Mouse (Mus musculus) kidney, embryonic 14.5 days (tissue): ENCODE measurements around the gene Sox5. TPM values are rescaled to one million over a fixed set of nuclear protein-coding genes. Genes with fewer than 3 reads are reported as not detected.

Experiments used
- ATAC-seq: fragments of 200-750 bp; cut with Nextera tagmentation; 2 replicates; pipeline ENCODE4 v1.8.0; 2017; ENCODE audit warnings: moderate number of reproducible peaks, mild to moderate bottlenecking, moderate TSS enrichment, moderate library complexity; ENCODE audit not compliant: low FRiP score, low TSS enrichment
- H3K27ac ChIP-seq: fragments of 300-500 bp; sonication (generic); 2 replicates; pipeline ENCODE4 v1.5.1; 2014; ENCODE audit warnings: low read depth, mild to moderate bottlenecking, low read length, moderate library complexity, mixed read lengths
- H3K27me3 ChIP-seq: fragments of 300-500 bp; sonication (generic); 2 replicates; pipeline ENCODE4 v1.6.1; 2014; ENCODE audit warnings: mild to moderate bottlenecking, low read length; ENCODE audit not compliant: control insufficient read depth, insufficient read depth
- H3K36me3 ChIP-seq: fragments of 300-500 bp; sonication (generic); 2 replicates; pipeline ENCODE4 v1.6.1; 2014; ENCODE audit warnings: low read length, mixed read lengths; ENCODE audit not compliant: control insufficient read depth, insufficient read depth
- H3K4me1 ChIP-seq: fragments of 300-500 bp; sonication (generic); 2 replicates; pipeline ENCODE4 v1.6.1; 2014; ENCODE audit warnings: low read length, mixed read lengths; ENCODE audit not compliant: control insufficient read depth, insufficient read depth
- H3K4me2 ChIP-seq: fragments of 300-500 bp; sonication (generic); replicated peaks from 2 replicates; pipeline ENCODE4 v1.6.1; 2014; ENCODE audit warnings: low read depth, mild to moderate bottlenecking, low read length
- H3K4me3 ChIP-seq: fragments of 300-500 bp; sonication (generic); 2 replicates; pipeline ENCODE4 v1.5.1; 2014; ENCODE audit warnings: mild to moderate bottlenecking, low read length
- H3K9ac ChIP-seq: fragments of 300-500 bp; sonication (generic); 2 replicates; pipeline ENCODE4 v1.6.1; 2014; ENCODE audit warnings: low read depth, mild to moderate bottlenecking, low read length, moderate library complexity
- H3K9me3 ChIP-seq: fragments of 300-500 bp; sonication (generic); 2 replicates; pipeline ENCODE4 v1.6.1; 2016; ENCODE audit warnings: low read length; ENCODE audit not compliant: control insufficient read depth
- WGBS: fragments of 180-500 bp; shearing (Covaris S2); extraction: QIAGEN DNeasy Blood & Tissue Kit; methylation state at CpG from one replicate; pipeline ENCODE4 v1.1.7; 2014; 5-methylcytosine and 5-hydroxymethylcytosine counted together
- polyA plus RNA-seq: library from polyadenylated mRNA; unstranded; fragments of >200 nt; fragmentation: Nextera tagmentation; extraction: Ambion mirVana; gene quantifications from 2 replicates; pipeline ENCODE4 v1.2.1, GENCODE M21; 2014

The Sox5 gene
- polyA plus RNA-seq, 1 experiment from 2014 or later, result 13.0 TPM

GRCm38 (mm10) chr6:144057098-144057632, 724.6 kb downstream of the Sox5 start:
- Histone ChIP-seq H3K9me3 (no peaks in the 10 kb centered on the region), H3K4me3 (no peak overlapping the region), H3K4me2 (no peak overlapping the region), H3K9ac (no peak overlapping the region), H3K36me3 (no peaks in the 10 kb centered on the region), H3K27me3 (no peaks in the 10 kb centered on the region), H3K27ac (no peak overlapping the region), H3K4me1 (peaks cover 7% of the 10 kb centered on the region; the same call in 1 of the 2 replicates)
- 87% methylated on average over 14 of the region's 14 CpGs for WGBS
- no peak for ATAC-seq

- no peak overlapping the region for H3K4me2 ChIP-seq
- H3K27ac ChIP-seq, result no peak overlapping the region
- H3K9me3 ChIP-seq, result no peaks in the 10 kb centered on the region
- no peak overlapping the region for H3K9ac ChIP-seq
- H3K4me1 ChIP-seq, result peaks cover 7% of the 10 kb centered on the region; the same call in 1 of the 2 replicates
- ATAC-seq, result no peak
- H3K4me3 ChIP-seq, result no peak overlapping the region
- no peaks in the 10 kb centered on the region for H3K27me3 ChIP-seq
- H3K36me3 ChIP-seq, result no peaks in the 10 kb centered on the region
- WGBS, result 59% methylated on average over 10 of the region's 10 CpGs
Observed at GRCm38 (mm10) chr6:144056252-144057097, 725.3 kb downstream of the Sox5 start.

- no peaks in the 10 kb centered on the region for H3K36me3 ChIP-seq
- WGBS, result 35% methylated on average over 5 of the region's 5 CpGs
- no peak overlapping the region for H3K4me3 ChIP-seq
- H3K9ac ChIP-seq, result no peak overlapping the region
- H3K4me2 ChIP-seq, result no peak overlapping the region
- ATAC-seq, result no peak
- H3K4me1 ChIP-seq, result peaks cover 7% of the 10 kb centered on the region; the same call in 1 of the 2 replicates
- no peaks in the 10 kb centered on the region for H3K9me3 ChIP-seq
- no peak overlapping the region for H3K27ac ChIP-seq
- H3K27me3 ChIP-seq, result no peaks in the 10 kb centered on the region
Observed at GRCm38 (mm10) chr6:144052487-144052886, 729.3 kb downstream of the Sox5 start.

- Histone ChIP-seq H3K27ac (no peak overlapping the region), H3K27me3 (no peaks in the 10 kb centered on the region), H3K9ac (no peak overlapping the region), H3K4me1 (peaks cover 3% of the 10 kb centered on the region; the same call in 1 of the 2 replicates), H3K9me3 (no peaks in the 10 kb centered on the region), H3K4me2 (no peak overlapping the region), H3K36me3 (no peaks in the 10 kb centered on the region), H3K4me3 (no peak overlapping the region)
- 95% methylated on average over 5 of the region's 5 CpGs for WGBS
- no peak for ATAC-seq
Observed at GRCm38 (mm10) chr6:144051316-144051715, 730.5 kb downstream of the Sox5 start.

GRCm38 (mm10) chr6:144048201-144048924, 733.4 kb downstream of the Sox5 start:
- H3K9ac ChIP-seq, result no peak overlapping the region
- H3K27ac ChIP-seq, result no peak overlapping the region
- no peak for ATAC-seq
- H3K27me3 ChIP-seq, result no peaks in the 10 kb centered on the region
- H3K36me3 ChIP-seq, result no peaks in the 10 kb centered on the region
- H3K4me3 ChIP-seq, result no peak overlapping the region
- no peaks in the 10 kb centered on the region for H3K9me3 ChIP-seq
- WGBS, result 60% methylated on average over 3 of the region's 3 CpGs
- H3K4me1 ChIP-seq, result no peaks in the 10 kb centered on the region
- H3K4me2 ChIP-seq, result no peak overlapping the region

GRCm38 (mm10) chr6:144045503-144045902, 736.3 kb downstream of the Sox5 start:
- Histone ChIP-seq H3K9me3 (no peaks in the 10 kb centered on the region), H3K9ac (no peak overlapping the region), H3K36me3 (no peaks in the 10 kb centered on the region), H3K4me2 (no peak overlapping the region), H3K4me1 (no peaks in the 10 kb centered on the region), H3K27me3 (no peaks in the 10 kb centered on the region), H3K4me3 (no peak overlapping the region), H3K27ac (no peak overlapping the region)
- ATAC-seq, result no peak
- WGBS, result 77% methylated on average over 8 of the region's 9 CpGs

- no peaks in the 10 kb centered on the region for H3K36me3 ChIP-seq
- H3K27me3 ChIP-seq, result no peaks in the 10 kb centered on the region
- no peak overlapping the region for H3K9ac ChIP-seq
- H3K9me3 ChIP-seq, result no peaks in the 10 kb centered on the region
- no peaks in the 10 kb centered on the region for H3K4me1 ChIP-seq
- H3K27ac ChIP-seq, result no peak overlapping the region
- ATAC-seq, result no peak
- no peak overlapping the region for H3K4me3 ChIP-seq
- 82% methylated on average over 3 of the region's 3 CpGs for WGBS
- H3K4me2 ChIP-seq, result no peak overlapping the region
Observed at GRCm38 (mm10) chr6:144044381-144044780, 737.4 kb downstream of the Sox5 start.

GRCm38 (mm10) chr6:144042936-144043335, 738.8 kb downstream of the Sox5 start:
- ATAC-seq, result no peak
- Histone ChIP-seq H3K4me1 (no peaks in the 10 kb centered on the region), H3K9ac (no peak overlapping the region), H3K27ac (no peak overlapping the region), H3K36me3 (no peaks in the 10 kb centered on the region), H3K27me3 (no peaks in the 10 kb centered on the region), H3K4me2 (no peak overlapping the region), H3K9me3 (no peaks in the 10 kb centered on the region), H3K4me3 (no peak overlapping the region)
- WGBS, result 57% methylated on average over 5 of the region's 5 CpGs

- Histone ChIP-seq H3K36me3 (no peaks in the 10 kb centered on the region), H3K27ac (no peak overlapping the region), H3K9me3 (no peaks in the 10 kb centered on the region), H3K4me2 (no peak overlapping the region), H3K4me1 (no peaks in the 10 kb centered on the region), H3K9ac (no peak overlapping the region), H3K4me3 (no peak overlapping the region), H3K27me3 (no peaks in the 10 kb centered on the region)
- 76% methylated on average over 9 of the region's 9 CpGs for WGBS
- ATAC-seq, result no peak
Observed at GRCm38 (mm10) chr6:144041941-144042340, 739.8 kb downstream of the Sox5 start.
